Mouse (Mus musculus): Measurements from ENCODE around the gene Mxi1.

- TF ChIP-seq CTCF (IDR thresholded peaks at IDR 0.05; ENCODE audit: borderline replicate concordance, insufficient read depth, low read depth, low read length) = no peak
- no peak for TF ChIP-seq POLR2A (IDR thresholded peaks at IDR 0.05; ENCODE audit: borderline replicate concordance, insufficient read depth, low read length)
These were observed 11.0 kb upstream of the Mxi1 start for GRCm38 (mm10) chr19:53299156-53299828.
